Mouse (Mus musculus): ENCODE data around the gene Rnf227.

DNA sequence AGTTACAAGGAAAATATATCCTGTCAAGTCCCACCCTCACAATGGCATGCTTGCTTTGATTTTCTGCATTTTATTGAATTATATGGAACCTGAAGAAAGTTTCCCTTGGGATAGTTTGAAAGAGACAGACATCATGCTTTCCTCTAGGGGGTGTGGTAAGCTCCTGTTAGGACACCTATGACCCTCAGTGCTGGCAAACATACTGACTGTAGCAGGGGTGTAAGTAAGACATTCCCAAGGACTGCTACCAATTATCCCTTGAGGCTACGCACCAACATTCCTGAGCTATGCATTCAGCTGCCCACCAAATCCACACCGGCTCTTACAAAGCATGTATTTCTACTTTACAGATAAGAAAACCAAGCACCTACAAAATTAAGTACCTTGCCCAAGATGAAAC is 22.2 kb downstream of the Rnf227 start:
- TF ChIP-seq GATA1 (IDR thresholded peaks at IDR 0.05; ENCODE audit: borderline replicate concordance, low read length) (no peak), FLI1 (IDR thresholded peaks at IDR 0.05; ENCODE audit: low read length) (no peak)

Measured in megakaryocyte, embryonic 14.5 days (primary cell).